Mouse (Mus musculus) cerebral cortex, adult 2 months (tissue): ENCODE results near the gene Acoxl.

Experiments
- WGBS: fragments of 180-500 bp; shearing (Covaris S2); methylation state at CpG from one replicate; pipeline ENCODE4 v1.1.7; 2018; 5-methylcytosine and 5-hydroxymethylcytosine counted together

Acoxl gene

GRCm38 (mm10) chr2:128033503-128033902 is 194.8 kb downstream of the Acoxl start:
- WGBS, result 94% methylated on average over 3 of the region's 3 CpGs

GRCm38 (mm10) chr2:128034066-128034665 is 195.5 kb downstream of the Acoxl start:
- 95% methylated on average over 9 of the region's 9 CpGs for whole genome bisulfite sequencing

- 38% methylated on average over 5 of the region's 5 CpGs for WGBS
These were observed 199.7 kb downstream of the Acoxl start for GRCm38 (mm10) chr2:128038259-128038890.

GRCm38 (mm10) chr2:128041066-128041750 is 202.5 kb downstream of the Acoxl start:
- WGBS, result 48% methylated on average over 12 of the region's 12 CpGs

DNA sequence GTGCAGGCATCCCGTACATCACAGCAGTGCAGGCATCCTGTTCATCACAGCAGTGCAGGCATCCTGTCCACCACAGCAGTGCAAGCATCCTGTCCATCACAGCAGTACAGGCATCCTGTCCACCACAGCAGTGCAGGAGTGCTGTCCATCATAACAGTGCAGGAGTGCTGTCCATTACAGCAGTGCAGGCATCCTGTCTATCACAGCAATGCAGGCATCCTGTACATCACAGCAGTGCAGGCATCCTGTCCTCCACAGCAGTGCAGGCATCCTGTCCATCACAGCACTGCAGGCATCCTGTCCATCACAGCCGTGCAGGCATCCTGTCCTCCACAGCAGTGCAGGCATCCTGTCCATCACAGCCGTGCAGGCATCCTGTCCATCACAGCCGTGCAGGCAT is 207.8 kb downstream of the Acoxl start:
- WGBS, result 78% methylated on average over 4 of the region's 4 CpGs

DNA sequence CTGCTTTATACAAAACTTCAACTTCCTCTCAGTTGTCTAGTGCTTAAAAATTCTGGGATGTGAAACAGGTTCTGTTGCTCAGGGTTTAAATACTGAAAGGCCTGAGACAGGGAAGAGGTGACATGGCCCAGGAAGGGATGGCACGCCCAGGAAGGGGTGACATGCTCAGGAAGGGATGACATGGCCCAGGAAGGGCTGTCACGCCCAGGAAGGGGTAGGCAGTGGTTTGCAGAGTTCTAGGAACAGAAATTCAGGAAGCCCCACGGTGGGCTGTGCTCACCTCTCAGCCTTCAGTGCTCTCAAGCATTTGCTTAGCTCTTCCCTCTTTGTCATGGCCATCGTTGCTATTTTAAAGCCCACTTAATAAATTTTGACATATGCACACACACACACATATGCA is 216.2 kb downstream of the Acoxl start:
- 82% methylated on average over 4 of the region's 4 CpGs for WGBS

DNA sequence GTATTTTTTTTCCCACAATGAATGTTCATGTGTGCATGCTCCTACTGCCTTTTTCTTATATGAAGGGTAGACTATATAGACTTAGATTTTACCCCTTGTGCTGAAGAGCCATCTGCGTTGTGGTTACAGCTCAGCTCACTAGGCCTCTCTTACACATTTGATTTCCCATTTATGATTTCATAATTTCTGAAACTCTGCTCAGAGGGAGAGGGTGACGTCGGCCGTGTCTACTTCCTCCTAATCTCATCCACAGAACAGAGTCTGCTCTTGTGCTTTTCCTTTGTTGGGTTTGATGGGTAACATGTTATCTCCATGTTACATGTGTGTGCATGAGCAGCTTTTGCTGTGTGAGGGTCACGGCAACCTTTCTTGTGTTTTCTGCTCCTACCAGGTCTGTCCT is 219.2 kb downstream of the Acoxl start:
- 95% methylated on average over 5 of the region's 5 CpGs for WGBS

- WGBS, result 78% methylated on average over 1 of the region's 1 CpGs
These were observed 220.0 kb downstream of the Acoxl start for GRCm38 (mm10) chr2:128058627-128059026.

- 49% methylated on average over 6 of the region's 6 CpGs for WGBS
These were observed 221.5 kb downstream of the Acoxl start for GRCm38 (mm10) chr2:128060213-128060612.

GRCm38 (mm10) chr2:128060680-128061287 is 222.1 kb downstream of the Acoxl start:
- 75% methylated on average over 6 of the region's 6 CpGs for WGBS

DNA sequence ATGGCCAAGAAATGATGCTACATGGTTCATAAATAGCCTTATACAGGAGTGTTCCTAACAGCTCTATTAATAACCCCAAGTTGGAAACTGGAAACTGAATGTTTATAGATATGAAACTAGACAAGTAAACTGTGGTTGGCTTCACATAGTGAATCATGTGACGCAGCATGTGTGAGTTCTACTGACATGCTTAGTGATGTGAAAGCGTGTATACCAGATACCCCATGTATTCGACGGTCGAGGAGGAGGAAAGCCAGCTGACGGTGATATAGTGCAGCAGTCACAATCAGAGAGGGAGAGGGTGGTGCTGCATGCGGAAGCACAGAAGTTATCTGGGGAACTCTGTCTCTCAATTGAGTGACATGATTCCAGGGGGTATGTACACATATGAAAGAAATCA is 222.8 kb downstream of the Acoxl start:
- WGBS, result 93% methylated on average over 7 of the region's 7 CpGs

GRCm38 (mm10) chr2:128062756-128063155 is 224.1 kb downstream of the Acoxl start:
- WGBS, result 95% methylated on average over 6 of the region's 6 CpGs

DNA sequence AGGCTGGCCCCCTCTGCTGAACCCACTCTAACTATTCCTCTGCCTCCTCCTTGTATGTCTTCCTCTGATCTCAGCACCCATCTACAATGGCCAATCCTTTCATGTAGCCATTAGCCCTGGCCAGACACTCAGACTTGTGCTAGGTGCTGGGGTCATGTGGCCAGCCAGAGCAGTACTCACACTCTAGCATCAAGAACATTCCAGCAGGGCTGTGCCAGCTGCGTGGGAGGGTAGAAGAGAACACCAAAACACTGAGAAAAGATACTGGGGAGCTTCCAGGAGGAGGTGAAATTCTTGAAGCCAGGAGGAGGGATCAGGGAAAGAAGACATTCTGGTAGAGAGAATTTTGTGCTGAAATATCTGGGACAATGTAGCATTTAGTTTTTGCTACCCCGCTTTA is 226.3 kb downstream of the Acoxl start:
- 86% methylated on average over 2 of the region's 2 CpGs for WGBS

DNA sequence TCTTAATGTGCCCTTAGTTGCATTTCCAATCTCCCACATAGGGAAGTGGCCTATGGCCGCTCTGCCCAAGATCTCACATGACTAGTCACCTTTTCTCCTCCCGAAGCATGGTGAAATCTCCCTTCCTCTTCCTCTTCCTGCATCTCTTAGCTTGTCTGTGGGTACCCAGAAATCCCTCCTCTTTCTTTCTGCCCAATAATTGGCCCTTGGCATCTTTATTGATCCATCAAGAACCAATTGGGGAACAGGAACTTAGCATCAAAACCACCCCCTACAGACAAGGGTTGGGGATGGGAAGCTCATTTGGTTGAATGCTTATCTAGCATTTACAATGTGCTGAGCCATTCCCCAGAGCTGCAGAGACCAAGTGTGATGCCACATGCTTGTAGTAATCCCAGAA is 226.9 kb downstream of the Acoxl start:
- 91% methylated on average over 2 of the region's 2 CpGs for WGBS

GRCm38 (mm10) chr2:128067162-128067561 is 228.5 kb downstream of the Acoxl start:
- 90% methylated on average over 3 of the region's 3 CpGs for WGBS

- WGBS, result 81% methylated on average over 7 of the region's 7 CpGs
These were observed 228.9 kb downstream of the Acoxl start for GRCm38 (mm10) chr2:128067596-128067995.

GRCm38 (mm10) chr2:128068176-128068575 is 229.5 kb downstream of the Acoxl start:
- 68% methylated on average over 4 of the region's 4 CpGs for WGBS

- WGBS, result 45% methylated on average over 2 of the region's 2 CpGs
These were observed 230.3 kb downstream of the Acoxl start for GRCm38 (mm10) chr2:128069025-128069424.

DNA sequence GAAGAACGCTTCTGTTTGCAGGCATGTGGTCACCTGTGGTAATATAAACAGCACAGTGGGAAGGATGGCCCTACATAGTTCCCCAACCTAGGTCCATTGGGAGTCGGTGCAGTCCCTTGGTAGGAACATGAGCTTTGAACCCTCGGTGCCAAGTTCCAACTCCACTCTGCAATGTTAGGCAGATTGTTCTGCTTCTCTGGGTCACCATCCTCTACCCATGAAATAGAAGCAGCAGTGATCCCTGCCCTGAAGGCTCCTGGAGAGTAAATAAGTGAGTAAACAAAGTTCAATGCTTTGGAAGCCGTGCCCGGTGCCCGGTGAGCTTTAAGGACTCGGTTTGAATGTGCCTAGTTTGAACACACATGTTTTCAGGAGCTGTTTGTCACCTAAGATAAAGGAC is 233.1 kb downstream of the Acoxl start:
- WGBS, result 92% methylated on average over 7 of the region's 7 CpGs

GRCm38 (mm10) chr2:128072944-128073343 is 234.3 kb downstream of the Acoxl start:
- 74% methylated on average over 5 of the region's 5 CpGs for WGBS

DNA sequence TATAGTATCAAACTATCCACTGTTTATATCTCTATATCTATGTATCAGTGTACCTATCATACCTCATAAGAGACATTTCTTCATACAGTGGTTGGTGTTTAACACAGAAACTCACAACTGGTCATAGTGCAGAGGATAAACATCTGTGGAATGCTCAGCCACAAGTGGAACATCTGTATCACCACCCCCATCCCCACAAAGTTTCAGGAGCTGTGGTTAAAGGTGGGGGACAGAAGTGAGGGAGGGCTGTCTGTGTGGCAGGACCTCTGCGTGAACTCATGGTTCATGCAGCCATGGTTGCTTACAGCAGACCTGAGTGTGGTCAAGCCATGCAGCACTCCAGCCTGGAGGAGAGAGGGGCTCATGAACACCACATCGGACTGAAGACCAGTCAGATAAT is 234.9 kb downstream of the Acoxl start:
- WGBS, result 96% methylated on average over 2 of the region's 2 CpGs

GRCm38 (mm10) chr2:128076936-128077335 is 238.3 kb downstream of the Acoxl start:
- 92% methylated on average over 4 of the region's 4 CpGs for WGBS

DNA sequence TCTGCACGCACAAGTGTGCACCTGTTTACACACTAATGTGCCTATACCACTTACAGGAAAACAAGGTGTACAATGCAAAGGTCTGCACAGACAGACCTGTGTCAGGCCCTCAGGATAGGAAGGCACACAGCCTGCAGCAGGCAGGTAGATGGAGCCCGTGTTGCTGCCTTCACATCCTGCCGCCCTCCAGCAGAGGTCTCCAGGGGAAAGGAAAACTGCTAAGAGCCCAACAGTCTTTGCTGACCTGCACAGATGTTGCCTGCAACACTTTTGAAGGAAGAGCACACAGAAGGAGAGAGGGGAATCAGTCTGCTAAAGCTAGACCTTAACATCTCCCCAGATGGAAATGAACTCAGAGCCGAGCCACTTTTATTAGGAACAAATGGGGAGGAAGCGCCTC is 240.2 kb downstream of the Acoxl start:
- WGBS, result 63% methylated on average over 5 of the region's 5 CpGs
